Mouse (Mus musculus): ENCODE data around the gene Cpm.

GRCm38 (mm10) chr10:117726888-117727385, 97.6 kb downstream of the Cpm start:
- TF ChIP-seq POLR2A (IDR thresholded peaks at IDR 0.05; ENCODE audit: insufficient read length, low read depth) (no peak), TCF12 (IDR thresholded peaks at IDR 0.05; ENCODE audit: insufficient read depth, poor library complexity, severe bottlenecking) (no peak), E2F4 (IDR thresholded peaks at IDR 0.05; ENCODE audit: insufficient read depth) (no peak), MAX (IDR thresholded peaks at IDR 0.05; ENCODE audit: low read depth) (no peak), USF1 (IDR thresholded peaks at IDR 0.05; ENCODE audit: low read depth) (no peak), POLR2AphosphoS2 (IDR thresholded peaks at IDR 0.05; ENCODE audit: insufficient read length, low read depth) (no peak), REST (IDR thresholded peaks at IDR 0.05; ENCODE audit: insufficient read depth, insufficient read length) (no peak), TCF3 (IDR thresholded peaks at IDR 0.05; ENCODE audit: insufficient read length, low read depth) (no peak), MYOD1 (IDR thresholded peaks at IDR 0.05; ENCODE audit: control insufficient read depth in 1 of 3, insufficient read length in 2 of 3, low read depth in 2 of 3) (no peak), MYOG (IDR thresholded peaks at IDR 0.05; ENCODE audit: control insufficient read depth in 1 of 3, insufficient read depth in 1 of 3, insufficient read length in 2 of 3, low read depth in 2 of 3) (no peak)
